Mouse (Mus musculus): ENCODE data around the gene Tsks. TPM values are rescaled to one million over a fixed set of nuclear protein-coding genes. Genes with fewer than 3 reads are reported as not detected.

The Tsks gene
- polyA plus RNA-seq, 1 experiment: not detected

DNA sequence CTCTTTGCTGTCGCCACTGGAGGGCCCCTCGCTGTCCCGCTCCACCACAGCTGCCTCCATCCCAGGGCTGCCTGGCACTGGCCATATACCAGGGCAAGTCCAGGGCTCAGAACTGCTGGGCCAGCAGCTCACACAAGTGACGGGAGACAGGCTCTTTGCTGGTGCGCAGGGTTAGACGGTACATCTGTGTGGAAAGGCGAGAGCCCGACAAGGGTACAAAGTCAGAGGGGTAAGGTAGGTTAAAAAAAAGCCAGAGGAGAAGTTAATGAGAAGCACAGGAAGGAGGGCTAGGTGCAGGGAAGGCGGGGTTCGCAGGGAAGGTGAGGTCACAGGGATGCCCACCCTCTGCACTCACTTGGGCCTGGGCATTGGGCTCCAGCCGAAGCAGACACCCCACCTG, 42.4 kb upstream of the Tsks start:
- WGBS: 96% methylated on average over 11 of the region's 11 CpGs
- no peak for DNase-seq (ENCODE audit: low read depth in 1 of 2, low spot score in 2 of 2)
- TF ChIP-seq CTCF (IDR thresholded peaks at IDR 0.05; ENCODE audit: extremely low read depth, insufficient read depth, insufficient read length, insufficient replicate concordance) (no peak), POLR2A (IDR thresholded peaks at IDR 0.05; ENCODE audit: low read depth, low read length) (no peak)
- H3K4me3 ChIP-seq (ENCODE audit: extremely low read depth, insufficient read depth, insufficient read length): no peak overlapping the region
- peaks cover 12% of the 10 kb centered on the region for H3K4me1 ChIP-seq (ENCODE audit: control insufficient read depth, insufficient read depth, insufficient read length)
- no peak overlapping the region for H3K27ac ChIP-seq (ENCODE audit: insufficient read depth, low read length)
- H3K36me3 ChIP-seq (ENCODE audit: control insufficient read depth, insufficient read depth, low read length): peaks cover 15% of the 10 kb centered on the region
- no peaks in the 10 kb centered on the region for H3K27me3 ChIP-seq (ENCODE audit: control insufficient read depth, insufficient read depth, low read length)

DNA sequence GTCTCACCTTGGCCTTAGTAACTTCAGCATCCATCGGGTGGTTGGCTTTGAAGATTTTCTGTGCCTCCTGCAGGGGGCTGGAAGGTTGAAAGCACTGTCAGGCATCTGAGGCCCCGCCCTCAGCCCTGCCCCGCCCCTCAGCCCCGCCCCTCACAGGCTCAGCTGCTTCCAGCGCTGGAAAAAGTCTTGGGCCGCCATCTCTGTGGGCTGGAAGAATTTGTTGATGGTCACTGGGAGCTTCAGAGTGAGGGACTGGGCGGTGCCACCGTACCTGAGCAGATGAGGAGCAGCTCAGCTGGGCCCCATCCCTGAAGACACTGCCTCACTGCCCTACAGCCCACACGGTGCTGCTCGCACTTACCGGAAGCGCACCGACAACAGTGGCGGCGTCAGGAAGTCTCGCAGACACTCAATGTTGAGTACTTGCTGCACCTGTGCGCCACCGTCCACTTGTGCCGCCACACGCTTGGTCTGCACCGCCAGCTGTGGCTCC, 41.7 kb upstream of the Tsks start:
- WGBS: 16% methylated on average over 21 of the region's 21 CpGs
- Histone ChIP-seq H3K36me3 (ENCODE audit: control insufficient read depth, insufficient read depth, low read length) (peaks cover 21% of the 10 kb centered on the region), H3K27ac (ENCODE audit: insufficient read depth, low read length) (peak overlapping the region; percentile 91), H3K4me3 (ENCODE audit: extremely low read depth, insufficient read depth, insufficient read length) (peak overlapping the region; percentile 69), H3K27me3 (ENCODE audit: control insufficient read depth, insufficient read depth, low read length) (no peaks in the 10 kb centered on the region), H3K4me1 (ENCODE audit: control insufficient read depth, insufficient read depth, insufficient read length) (peaks cover 12% of the 10 kb centered on the region)
- TF ChIP-seq CTCF (IDR thresholded peaks at IDR 0.05; ENCODE audit: extremely low read depth, insufficient read depth, insufficient read length, insufficient replicate concordance) (peak; percentile 10; the same call in 1 of the 2 replicates), POLR2A (IDR thresholded peaks at IDR 0.05; ENCODE audit: low read depth, low read length) (no peak)
- DNase-seq (ENCODE audit: low read depth in 1 of 2, low spot score in 2 of 2): peak; percentile 45 to 56

DNA sequence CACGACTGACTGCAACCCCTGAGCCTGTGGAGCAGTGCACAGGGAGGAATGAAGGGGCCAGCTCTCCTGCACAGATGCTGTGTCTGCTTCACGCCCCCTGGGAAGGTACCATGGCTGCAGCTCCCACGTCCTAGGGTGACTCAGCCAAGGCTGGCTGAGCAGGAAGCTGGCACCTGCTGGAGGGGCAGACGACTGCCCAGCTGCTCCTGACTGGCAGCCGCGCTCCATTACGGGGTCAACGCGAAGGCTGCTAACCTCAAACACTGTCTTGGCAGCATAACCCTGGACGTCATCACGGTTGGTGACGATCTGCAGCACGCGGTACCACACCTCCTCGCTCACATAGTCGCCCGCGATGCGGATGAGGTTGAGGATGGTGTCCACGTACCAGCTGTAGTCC, 37.6 kb upstream of the Tsks start:
- Histone ChIP-seq H3K27me3 (ENCODE audit: control insufficient read depth, insufficient read depth, low read length) (no peaks in the 10 kb centered on the region), H3K4me3 (ENCODE audit: extremely low read depth, insufficient read depth, insufficient read length) (no peak overlapping the region), H3K4me1 (ENCODE audit: control insufficient read depth, insufficient read depth, insufficient read length) (peaks cover 5% of the 10 kb centered on the region; the same call in 1 of the 2 replicates), H3K36me3 (ENCODE audit: control insufficient read depth, insufficient read depth, low read length) (peaks cover 33% of the 10 kb centered on the region), H3K27ac (ENCODE audit: insufficient read depth, low read length) (no peak overlapping the region)
- 90% methylated on average over 20 of the region's 20 CpGs for WGBS
- no peak for TF ChIP-seq CTCF (IDR thresholded peaks at IDR 0.05; ENCODE audit: extremely low read depth, insufficient read depth, insufficient read length, insufficient replicate concordance)
- no peak for DNase-seq (ENCODE audit: low read depth in 1 of 2, low spot score in 2 of 2)

DNA sequence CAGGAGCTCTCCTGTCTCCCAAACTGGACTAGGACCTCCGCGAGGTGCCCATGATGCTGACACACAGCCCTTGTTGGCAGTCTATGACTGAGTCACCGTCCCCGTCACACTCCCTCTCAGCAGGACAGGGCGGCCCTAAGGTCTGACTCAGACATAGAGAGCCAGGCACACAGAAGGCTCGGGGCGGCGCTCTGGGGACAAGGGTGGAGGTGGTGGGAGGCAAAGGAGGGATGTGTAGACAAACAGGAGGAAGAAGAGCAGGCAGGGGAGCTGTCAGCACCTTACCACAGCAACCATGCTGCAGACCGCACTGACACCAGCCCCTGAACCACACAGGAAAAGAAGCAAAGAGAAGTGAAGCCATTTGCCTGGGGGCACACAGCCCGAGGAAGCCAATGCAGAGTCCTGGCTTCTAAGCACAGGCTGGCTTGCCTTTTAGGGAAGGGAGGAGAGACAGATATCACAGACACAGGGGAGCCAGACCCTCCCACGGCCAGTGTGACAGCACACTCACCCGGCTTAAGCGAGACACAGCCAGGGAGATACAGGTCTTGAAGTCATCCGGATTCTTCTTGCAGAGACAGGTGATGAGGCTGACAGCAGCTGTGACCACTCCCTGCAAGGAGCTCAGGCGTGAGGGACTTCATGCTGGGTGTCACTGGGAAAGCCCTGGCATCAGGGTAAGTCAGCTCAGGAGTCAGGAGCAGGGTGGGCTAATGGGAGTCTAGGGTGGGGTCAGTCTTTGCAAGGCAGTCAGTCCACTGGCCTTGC, 34.1 kb upstream of the Tsks start:
- peaks cover 32% of the 10 kb centered on the region for H3K36me3 ChIP-seq (ENCODE audit: control insufficient read depth, insufficient read depth, low read length)
- no peak for DNase-seq (ENCODE audit: low read depth in 1 of 2, low spot score in 2 of 2)
- TF ChIP-seq CTCF (IDR thresholded peaks at IDR 0.05; ENCODE audit: extremely low read depth, insufficient read depth, insufficient read length, insufficient replicate concordance): no peak
- no peak for TF ChIP-seq POLR2A (IDR thresholded peaks at IDR 0.05; ENCODE audit: low read depth, low read length)
- H3K4me1 ChIP-seq (ENCODE audit: control insufficient read depth, insufficient read depth, insufficient read length): no peaks in the 10 kb centered on the region
- 76% methylated on average over 15 of the region's 15 CpGs for WGBS
- H3K27me3 ChIP-seq (ENCODE audit: control insufficient read depth, insufficient read depth, low read length): no peaks in the 10 kb centered on the region
- H3K27ac ChIP-seq (ENCODE audit: insufficient read depth, low read length): no peak overlapping the region
- H3K4me3 ChIP-seq (ENCODE audit: extremely low read depth, insufficient read depth, insufficient read length): no peak overlapping the region

DNA sequence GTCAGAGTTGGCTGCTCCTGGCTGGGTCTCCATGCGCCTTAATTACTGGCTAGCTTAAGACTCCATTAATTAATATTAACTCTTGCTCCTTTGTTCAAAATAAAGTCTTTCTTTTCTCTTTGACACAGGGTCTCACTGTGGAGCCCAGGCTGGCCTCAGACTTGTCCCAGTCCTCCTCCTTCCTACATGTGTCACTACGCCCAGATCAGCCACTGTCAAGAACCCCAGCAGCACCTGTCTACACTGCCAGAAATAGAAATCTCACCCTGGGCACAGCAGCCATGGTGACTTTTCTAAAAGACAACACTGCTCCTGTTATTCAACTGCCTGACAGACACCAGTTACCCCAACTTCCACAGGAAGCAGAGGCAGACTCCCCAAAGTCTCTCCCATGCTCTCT, 28.6 kb upstream of the Tsks start:
- DNase-seq (ENCODE audit: low read depth in 1 of 2, low spot score in 2 of 2): no peak
- Histone ChIP-seq H3K36me3 (ENCODE audit: control insufficient read depth, insufficient read depth, low read length) (peaks cover 15% of the 10 kb centered on the region), H3K27ac (ENCODE audit: insufficient read depth, low read length) (no peak overlapping the region), H3K4me3 (ENCODE audit: extremely low read depth, insufficient read depth, insufficient read length) (no peak overlapping the region), H3K4me1 (ENCODE audit: control insufficient read depth, insufficient read depth, insufficient read length) (no peaks in the 10 kb centered on the region), H3K27me3 (ENCODE audit: control insufficient read depth, insufficient read depth, low read length) (no peaks in the 10 kb centered on the region)
- 98% methylated on average over 2 of the region's 2 CpGs for WGBS
- TF ChIP-seq CTCF (IDR thresholded peaks at IDR 0.05; ENCODE audit: extremely low read depth, insufficient read depth, insufficient read length, insufficient replicate concordance) (no peak), POLR2A (IDR thresholded peaks at IDR 0.05; ENCODE audit: low read depth, low read length) (no peak)

DNA sequence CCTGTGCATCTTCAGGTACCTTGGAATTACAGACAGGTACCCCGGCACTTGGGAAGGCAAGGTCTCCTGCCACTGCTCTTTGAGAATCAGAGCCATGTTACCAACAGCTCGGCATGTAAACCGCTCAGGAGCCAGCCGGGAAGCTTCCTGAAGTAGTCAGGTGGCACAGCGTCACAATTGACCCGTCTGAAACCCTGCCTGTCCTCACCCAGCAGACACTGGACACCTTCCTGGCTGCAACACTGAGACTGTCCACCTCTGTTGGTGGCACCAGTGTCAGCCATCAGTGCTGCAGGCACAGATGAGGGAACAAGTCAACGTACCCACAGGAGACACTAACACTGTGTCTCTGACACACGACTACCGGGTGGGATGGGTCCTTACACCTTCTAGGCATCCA, 27.7 kb upstream of the Tsks start:
- DNase-seq (ENCODE audit: low read depth in 1 of 2, low spot score in 2 of 2): no peak
- Histone ChIP-seq H3K27ac (ENCODE audit: insufficient read depth, low read length) (no peak overlapping the region), H3K36me3 (ENCODE audit: control insufficient read depth, insufficient read depth, low read length) (peaks cover 14% of the 10 kb centered on the region), H3K27me3 (ENCODE audit: control insufficient read depth, insufficient read depth, low read length) (no peaks in the 10 kb centered on the region), H3K4me1 (ENCODE audit: control insufficient read depth, insufficient read depth, insufficient read length) (no peaks in the 10 kb centered on the region), H3K4me3 (ENCODE audit: extremely low read depth, insufficient read depth, insufficient read length) (no peak overlapping the region)
- WGBS: 94% methylated on average over 9 of the region's 9 CpGs
- TF ChIP-seq POLR2A (IDR thresholded peaks at IDR 0.05; ENCODE audit: low read depth, low read length): no peak

DNA sequence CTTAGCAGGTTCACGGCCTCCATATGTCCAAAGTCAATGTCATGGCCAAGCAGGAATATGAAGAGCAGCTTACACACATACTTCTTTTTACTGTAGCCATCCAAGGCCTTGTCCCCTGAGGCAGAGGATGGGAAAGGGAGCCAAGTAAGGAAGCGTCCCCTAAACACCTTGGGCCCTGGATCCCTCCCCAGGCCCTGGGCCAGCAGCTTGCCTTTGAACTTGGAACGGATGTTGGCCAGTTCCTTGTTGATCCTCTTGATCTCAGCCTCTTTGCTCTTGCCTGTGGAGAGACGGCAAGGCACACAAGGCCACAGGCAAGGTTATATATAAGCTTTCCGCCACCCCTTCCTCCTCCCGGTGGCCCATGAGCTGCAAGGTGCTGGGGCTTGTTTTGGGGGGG, 26.8 kb upstream of the Tsks start:
- no peak for DNase-seq (ENCODE audit: low read depth in 1 of 2, low spot score in 2 of 2)
- no peak overlapping the region for H3K27ac ChIP-seq (ENCODE audit: insufficient read depth, low read length)
- 89% methylated on average over 6 of the region's 6 CpGs for WGBS
- H3K36me3 ChIP-seq (ENCODE audit: control insufficient read depth, insufficient read depth, low read length): peaks cover 10% of the 10 kb centered on the region
- no peak overlapping the region for H3K4me3 ChIP-seq (ENCODE audit: extremely low read depth, insufficient read depth, insufficient read length)
- TF ChIP-seq CTCF (IDR thresholded peaks at IDR 0.05; ENCODE audit: extremely low read depth, insufficient read depth, insufficient read length, insufficient replicate concordance): no peak
- TF ChIP-seq POLR2A (IDR thresholded peaks at IDR 0.05; ENCODE audit: low read depth, low read length): no peak
- no peaks in the 10 kb centered on the region for H3K27me3 ChIP-seq (ENCODE audit: control insufficient read depth, insufficient read depth, low read length)
- H3K4me1 ChIP-seq (ENCODE audit: control insufficient read depth, insufficient read depth, insufficient read length): no peaks in the 10 kb centered on the region

Measured in spleen, adult 2 months (tissue).